Mouse (Mus musculus) stomach, adult 2 months (tissue): ENCODE measurements around the gene Gm28305. TPM values are rescaled to one million over a fixed set of nuclear protein-coding genes. Genes with fewer than 3 reads are reported as not detected.

Experiments used
- polyA plus RNA-seq: library from polyadenylated mRNA; depleted of rRNA; stranded (reverse); fragments of >200 nt; gene quantifications from 2 replicates; pipeline ENCODE4 v1.2.3, GENCODE M21; 2012; rRNA removed

Gene Gm28305
- polyA plus RNA-seq, result not detected in 2 replicates

DNA sequence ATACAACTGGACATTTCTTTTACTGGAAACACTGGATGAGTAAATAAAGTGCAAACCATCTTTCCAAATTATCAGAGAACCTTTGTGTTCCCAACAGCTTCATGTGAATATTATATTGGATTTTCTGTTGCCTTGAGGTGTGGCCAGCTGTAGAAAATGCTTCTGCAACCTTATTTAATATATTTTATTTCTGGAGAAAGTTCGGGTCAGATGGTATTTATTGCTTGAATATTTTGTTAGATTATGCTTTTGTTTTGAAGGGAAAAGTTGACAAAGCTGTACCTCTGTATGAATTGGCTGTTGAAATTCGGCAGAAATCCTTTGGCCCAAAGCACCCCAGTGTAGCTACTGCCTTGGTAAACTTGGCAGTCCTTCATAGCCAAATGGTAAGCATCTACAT is at the start of gene Gm28305:
Gene Gm28305 (plus strand): TSS at position 301 of the 400 bp plus-strand sequence.

DNA sequence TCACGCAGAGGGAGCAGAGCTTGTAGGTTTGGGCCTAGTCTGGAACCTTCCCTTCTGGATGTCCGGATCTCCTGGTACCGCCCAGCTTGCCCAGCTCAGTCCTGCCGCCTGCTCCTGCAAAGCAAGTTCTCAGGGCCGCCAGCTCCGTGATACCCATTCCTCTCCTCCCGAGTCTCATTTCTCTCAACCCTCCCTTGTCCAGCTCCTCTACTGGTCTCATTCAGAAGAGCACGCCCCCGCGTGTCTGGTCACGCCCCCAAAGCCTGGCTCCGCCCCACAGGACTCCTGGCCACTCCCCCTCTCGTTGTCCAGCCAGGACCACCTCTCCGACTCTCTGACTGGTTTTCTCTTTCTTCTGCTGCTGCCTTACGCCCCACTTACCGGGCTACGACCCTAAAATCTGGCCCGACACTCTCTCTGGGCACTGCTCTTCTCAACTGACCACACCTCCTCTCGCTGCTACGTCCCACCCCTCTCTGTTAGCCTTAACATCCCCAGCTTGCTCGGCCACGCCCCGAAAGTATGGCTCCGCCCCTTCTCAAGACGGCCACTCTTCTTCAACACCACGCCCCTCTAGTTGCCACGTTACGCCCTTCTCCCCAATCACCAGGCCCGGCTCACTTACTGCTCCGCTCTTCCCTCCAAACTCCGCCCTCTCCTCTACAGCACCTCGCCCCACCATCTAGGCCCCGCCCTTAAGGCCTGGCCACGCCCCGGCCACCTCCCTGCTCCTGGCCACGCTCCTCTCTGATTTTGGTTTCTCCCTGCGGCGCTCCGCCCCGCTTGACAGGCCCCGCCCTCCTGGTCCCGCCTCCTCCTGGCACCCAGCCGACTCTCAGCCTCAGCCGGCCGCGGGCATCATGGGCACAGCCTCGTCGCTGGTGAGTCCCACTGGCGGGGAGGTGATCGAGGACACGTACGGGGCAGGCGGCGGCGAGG is 38.3 kb upstream of the Gm28305 start, which contains the start of gene Nphp3:
Gene Nphp3 (plus strand): TSS at position 624 of the 939 bp plus-strand sequence.

DNA sequence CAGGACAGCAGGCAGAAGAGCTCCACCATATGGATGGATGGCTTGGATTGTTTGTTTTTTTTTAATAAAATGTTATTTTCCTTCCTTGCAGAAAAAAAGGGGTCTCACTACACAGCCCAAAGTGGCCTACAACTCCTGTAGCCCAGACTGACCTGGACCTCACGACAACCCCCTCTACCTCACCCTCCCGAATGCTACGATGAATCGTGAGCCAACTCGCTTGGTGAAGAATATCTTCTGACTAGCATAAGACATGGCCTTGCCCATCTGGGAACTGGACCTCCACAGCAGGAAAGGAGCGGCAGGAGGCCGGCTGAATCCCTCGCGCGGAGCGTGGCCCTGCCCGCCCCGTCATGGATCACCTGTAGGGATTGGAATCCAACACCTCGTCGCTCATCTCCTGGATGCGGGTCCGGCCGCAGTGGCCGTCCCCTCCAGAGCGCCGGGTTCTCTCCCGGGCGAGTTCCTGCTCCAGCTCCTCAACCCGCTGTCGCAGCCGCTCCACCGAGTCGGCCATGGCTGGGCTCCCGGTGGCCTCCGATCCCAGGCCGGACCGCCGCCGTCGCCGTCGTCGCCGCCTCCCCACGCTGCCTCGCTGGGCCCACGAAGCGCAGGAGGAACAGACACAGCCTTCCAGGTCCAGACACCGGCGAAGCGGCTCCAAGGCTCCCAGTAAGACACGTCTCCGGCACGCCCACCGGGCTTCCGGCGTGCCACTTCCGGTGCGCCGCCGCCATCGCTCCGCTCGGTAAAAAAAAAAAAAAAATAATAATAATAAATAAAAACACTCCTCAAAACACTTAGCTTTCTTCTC is 22.2 kb downstream of the Gm28305 start, which contains the start of gene Uba5:
Gene Uba5 (minus strand): TSS at position 705 of the 814 bp plus-strand sequence.

DNA sequence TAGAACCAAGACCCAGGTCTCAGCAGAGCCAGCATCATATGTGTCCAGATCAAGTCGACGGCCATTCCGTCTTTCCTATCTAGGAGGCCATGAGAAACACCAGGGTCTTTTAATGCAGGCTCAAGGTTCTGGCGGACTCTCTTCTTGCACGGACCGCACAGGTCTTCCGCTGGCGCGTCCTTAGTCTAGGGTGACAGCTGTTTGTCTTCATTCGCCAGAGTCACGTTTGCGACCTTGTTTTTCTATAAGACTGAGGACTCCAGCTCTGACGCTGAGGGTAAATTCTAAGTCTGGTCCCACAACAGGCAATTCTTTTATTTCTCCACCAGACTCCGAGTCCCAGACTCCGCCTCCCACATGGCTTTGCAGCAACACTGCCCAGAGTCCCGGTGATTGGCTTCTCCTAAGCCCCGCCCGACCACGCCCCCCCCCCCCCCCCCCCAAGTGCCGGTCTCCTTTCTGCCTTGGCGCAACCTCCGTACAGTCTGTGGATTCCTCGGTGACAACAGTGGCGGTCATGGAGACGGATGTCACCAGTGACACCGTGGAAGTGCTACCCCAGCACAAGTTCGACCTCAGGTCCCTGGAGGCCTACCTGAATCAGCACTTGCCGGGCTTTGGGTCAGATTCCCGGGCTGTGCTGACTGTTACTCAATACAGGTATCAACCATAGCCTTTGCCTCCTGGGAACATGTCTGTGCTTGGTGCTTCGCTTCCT is 22.9 kb downstream of the Gm28305 start, which contains the start of gene Acad11:
Gene Acad11 (plus strand): TSS at position 134 of the 718 bp plus-strand sequence.

Other genes starting within 250 kb of the Gm28305 start
- gene Nphp3, start 38.1 kb upstream of the Gm28305 start, polyA plus RNA-seq, result 2.7 and 2.9 TPM in 2 replicates
- 5.6 and 6.2 TPM in 2 replicates for gene Uba5, start 22.5 kb downstream of the Gm28305 start, polyA plus RNA-seq
- gene Acad11, start 22.7 kb downstream of the Gm28305 start, polyA plus RNA-seq, result 16.3 and 17.3 TPM in 2 replicates
- gene Ackr4, start 86.3 kb downstream of the Gm28305 start, polyA plus RNA-seq, result 0.99 and 2.7 TPM in 2 replicates
- 11.3 and 16.1 TPM in 2 replicates for gene Dnajc13, start 222.3 kb downstream of the Gm28305 start, polyA plus RNA-seq